Mouse (Mus musculus): ENCODE data around the gene Srsf4. TPM values are rescaled to one million over a fixed set of nuclear protein-coding genes. Genes with fewer than 3 reads are reported as not detected.

The Srsf4 gene
- total and polyA plus RNA-seq, 3 experiments = 53.7 to 163 TPM; not detected in 1

DNA sequence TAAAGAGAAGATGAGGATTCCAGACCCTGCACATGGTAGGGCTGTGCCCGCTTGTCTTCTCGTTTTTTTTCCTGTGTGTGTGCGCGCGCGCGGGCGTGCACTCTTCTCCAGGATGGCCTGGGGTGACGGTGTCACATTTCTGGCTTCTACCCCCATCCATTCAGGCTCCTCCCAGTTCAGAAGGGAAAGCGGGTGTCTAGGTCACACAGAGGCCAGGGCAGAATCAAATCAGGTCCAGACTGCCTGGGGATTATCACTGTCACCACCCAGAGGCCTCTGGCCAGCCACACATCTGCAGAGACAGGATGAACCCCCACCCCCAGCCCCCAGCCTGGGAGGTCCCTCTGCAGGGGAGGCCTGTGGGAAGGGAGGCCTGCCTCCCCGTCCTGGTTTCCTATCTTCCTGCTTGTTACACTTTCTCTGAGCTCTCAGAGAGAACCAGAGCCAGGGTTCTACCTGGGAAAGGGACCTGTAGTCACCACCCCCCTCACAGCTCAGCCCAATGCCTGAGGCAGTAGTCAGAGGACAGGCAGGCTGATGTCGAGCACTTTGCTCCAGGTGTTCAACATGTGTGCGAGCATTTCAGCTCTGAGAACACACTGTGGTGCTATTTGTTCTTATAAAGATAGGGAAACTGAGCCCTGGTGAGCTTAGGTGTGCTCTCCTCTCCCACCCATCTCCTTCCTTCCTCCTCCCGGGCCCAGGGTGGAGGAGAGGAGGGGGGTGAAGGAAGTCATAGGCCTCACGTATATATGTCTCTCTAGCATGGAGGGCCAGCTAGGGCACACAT, 45.5 kb downstream of the Srsf4 start:
- Histone ChIP-seq H3K9me3 (replicated peaks; ENCODE audit: insufficient read depth, low read length) (no peaks in the 10 kb centered on the region), H3K27ac (ENCODE audit: control insufficient read depth, low read depth, low read length) (no peak overlapping the region), H3K4me3 (ENCODE audit: control insufficient read depth in 1 of 2, insufficient read depth in 1 of 2, low read depth in 2 of 2, low read length in 2 of 2) (no peak overlapping the region), H3K79me2 (ENCODE audit: control insufficient read depth, insufficient read depth, low read length, poor library complexity) (no peaks in the 10 kb centered on the region), H3K4me1 (ENCODE audit: control insufficient read depth in 1 of 2, insufficient read depth in 2 of 2, low read length in 2 of 2) (no peaks in the 10 kb centered on the region), H3K27me3 (ENCODE audit: control insufficient read depth in 1 of 2, insufficient read depth in 2 of 2, low read length in 2 of 2) (no peaks in the 10 kb centered on the region), H3K36me3 (ENCODE audit: control insufficient read depth in 1 of 2, insufficient read depth in 2 of 2, low read length in 2 of 2) (no peaks in the 10 kb centered on the region; a peak in 1 of 4 replicates), H3K9ac (ENCODE audit: control insufficient read depth, low read depth, low read length, poor library complexity, severe bottlenecking) (no peak overlapping the region)
- DNase-seq (ENCODE audit: low read depth, low spot score) = no peak
- no peak for TF ChIP-seq MYB (IDR thresholded peaks at IDR 0.05; ENCODE audit: low read depth, low read length)
- no peak for TF ChIP-seq TBP (IDR thresholded peaks at IDR 0.05; ENCODE audit: low read depth, low read length)
- no peak for TF ChIP-seq TAL1 (IDR thresholded peaks at IDR 0.05; ENCODE audit: low read length)
- no peak for TF ChIP-seq MYC (IDR thresholded peaks at IDR 0.05; ENCODE audit: low read depth, low read length)
- TF ChIP-seq BHLHE40 (IDR thresholded peaks at IDR 0.05; ENCODE audit: borderline replicate concordance, low read depth, low read length) = no peak
- no peak for TF ChIP-seq ETS1 (IDR thresholded peaks at IDR 0.05; ENCODE audit: low read depth, low read length)
- TF ChIP-seq TCF12 (IDR thresholded peaks at IDR 0.05; ENCODE audit: low read depth, low read length) = no peak
- no peak for TF ChIP-seq ZMIZ1 (IDR thresholded peaks at IDR 0.05; ENCODE audit: low read depth, low read length)
- TF ChIP-seq POLR2AphosphoS2 (IDR thresholded peaks at IDR 0.05; ENCODE audit: low read length) = no peak
- no peak for TF ChIP-seq MAX (IDR thresholded peaks at IDR 0.05; ENCODE audit: low read length)
- TF ChIP-seq MAFK (IDR thresholded peaks at IDR 0.05; ENCODE audit: borderline replicate concordance, low read depth, low read length) = no peak
- no peak for TF ChIP-seq ZNF384 (IDR thresholded peaks at IDR 0.05; ENCODE audit: low read depth, low read length)
- no peak for TF ChIP-seq GABPA (IDR thresholded peaks at IDR 0.05; ENCODE audit: low read depth, low read length)
- TF ChIP-seq CHD2 (IDR thresholded peaks at IDR 0.05; ENCODE audit: low read length) = no peak
- TF ChIP-seq MXI1 (IDR thresholded peaks at IDR 0.05; ENCODE audit: low read depth, low read length) = no peak
- TF ChIP-seq SIN3A (IDR thresholded peaks at IDR 0.05; ENCODE audit: low read length) = no peak

DNA sequence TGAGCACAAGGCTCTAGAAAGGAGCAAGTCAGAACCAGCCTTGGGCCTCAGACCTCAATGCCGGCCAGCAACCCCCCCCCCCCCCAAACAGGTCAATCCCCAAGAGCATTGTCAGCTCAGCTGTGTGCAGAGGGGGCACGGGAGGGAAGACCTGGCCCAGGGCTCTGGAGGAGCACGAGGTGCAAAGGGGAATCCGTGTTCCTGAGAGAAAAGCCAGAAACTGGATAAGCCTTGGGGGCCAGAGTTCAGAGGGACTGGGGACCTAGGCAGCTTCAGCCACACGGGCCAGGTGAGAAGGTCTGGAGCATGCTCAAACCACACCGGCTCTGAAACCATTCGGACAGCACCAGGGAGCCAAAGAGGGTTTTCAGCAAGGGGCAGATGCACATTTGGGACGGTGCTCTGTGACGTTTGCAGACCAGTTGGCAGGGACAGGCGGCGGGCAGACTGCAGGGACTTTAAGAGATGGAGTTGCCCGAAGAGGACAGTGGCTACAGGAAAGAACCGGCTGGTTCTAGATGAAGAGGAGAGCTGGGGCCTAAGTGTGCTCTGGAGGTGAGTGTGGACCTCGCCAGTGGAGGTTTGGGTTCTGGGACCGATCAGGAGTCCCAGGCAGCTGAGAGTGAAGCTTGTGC, 46.2 kb downstream of the Srsf4 start:
- no peaks in the 10 kb centered on the region; a peak in 1 of 4 replicates for H3K36me3 ChIP-seq (ENCODE audit: control insufficient read depth in 1 of 2, insufficient read depth in 2 of 2, low read length in 2 of 2)
- TF ChIP-seq NRF1 (IDR thresholded peaks at IDR 0.05; ENCODE audit: insufficient read depth, low read depth, low read length, poor library complexity, severe bottlenecking) (no peak), E2F4 (IDR thresholded peaks at IDR 0.05; ENCODE audit: borderline replicate concordance, low read depth, low read length) (no peak), POLR2AphosphoS2 (IDR thresholded peaks at IDR 0.05; ENCODE audit: low read length) (no peak), MAZ (IDR thresholded peaks at IDR 0.05; ENCODE audit: low read depth, low read length) (no peak), NELFE (IDR thresholded peaks at IDR 0.05; ENCODE audit: low read depth, low read length) (no peak), TCF12 (IDR thresholded peaks at IDR 0.05; ENCODE audit: low read depth, low read length) (no peak), ZKSCAN1 (IDR thresholded peaks at IDR 0.05; ENCODE audit: low read depth, low read length) (no peak), POLR2AphosphoS5 (IDR thresholded peaks at IDR 0.05; ENCODE audit: borderline replicate concordance, low read depth, low read length) (no peak), UBTF (IDR thresholded peaks at IDR 0.05; ENCODE audit: borderline replicate concordance, insufficient read depth, low read depth, low read length) (no peak), ZC3H11A (IDR thresholded peaks at IDR 0.05; ENCODE audit: low read depth, low read length) (no peak), RCOR1 (IDR thresholded peaks at IDR 0.05; ENCODE audit: low read depth, low read length) (no peak), USF2 (IDR thresholded peaks at IDR 0.05; ENCODE audit: borderline replicate concordance in 1 of 2, insufficient read depth in 1 of 2, low read depth in 1 of 2, low read length in 2 of 2) (no peak), MEF2A (IDR thresholded peaks at IDR 0.05; ENCODE audit: extremely low read depth, insufficient replicate concordance, low read depth, low read length, poor library complexity, severe bottlenecking) (no peak), ETS1 (IDR thresholded peaks at IDR 0.05; ENCODE audit: low read depth, low read length) (no peak), MAFK (IDR thresholded peaks at IDR 0.05; ENCODE audit: borderline replicate concordance, low read depth, low read length) (no peak), CHD2 (IDR thresholded peaks at IDR 0.05; ENCODE audit: low read length) (no peak), MAX (IDR thresholded peaks at IDR 0.05; ENCODE audit: low read length) (no peak), ELF1 (IDR thresholded peaks at IDR 0.05; ENCODE audit: low read depth, low read length) (no peak)

More for the DNA sequence above, 46.2 kb downstream of the Srsf4 start:
- no peaks in the 10 kb centered on the region for H3K9me3 ChIP-seq (replicated peaks; ENCODE audit: insufficient read depth, low read length)
- no peak overlapping the region for H3K27ac ChIP-seq (ENCODE audit: control insufficient read depth, low read depth, low read length)
- no peaks in the 10 kb centered on the region for H3K4me1 ChIP-seq (ENCODE audit: control insufficient read depth in 1 of 2, insufficient read depth in 2 of 2, low read length in 2 of 2)
- no peak overlapping the region for H3K9ac ChIP-seq (ENCODE audit: control insufficient read depth, low read depth, low read length, poor library complexity, severe bottlenecking)
- H3K79me2 ChIP-seq (ENCODE audit: control insufficient read depth, insufficient read depth, low read length, poor library complexity) = no peaks in the 10 kb centered on the region
- DNase-seq (ENCODE audit: low read depth, low spot score) = no peak
- no peaks in the 10 kb centered on the region for H3K27me3 ChIP-seq (ENCODE audit: control insufficient read depth in 1 of 2, insufficient read depth in 2 of 2, low read length in 2 of 2)
- no peak overlapping the region for H3K4me3 ChIP-seq (ENCODE audit: control insufficient read depth in 1 of 2, insufficient read depth in 1 of 2, low read depth in 2 of 2, low read length in 2 of 2)
